Mouse (Mus musculus) lung, postnatal 4 days (tissue): ENCODE data around the gene Olfr378.

Experiments used
- DNase-seq, 2 experiments: peaks; one replicate each; pipeline ENCODE4 v3.0.0; 2021

The Olfr378 gene

GRCm38 (mm10) chr11:73428377-73428776 is at the start of gene Olfr378:
Olfr378 (minus strand) TSS chr11:73428477.
- no peak for DNase-seq

DNA sequence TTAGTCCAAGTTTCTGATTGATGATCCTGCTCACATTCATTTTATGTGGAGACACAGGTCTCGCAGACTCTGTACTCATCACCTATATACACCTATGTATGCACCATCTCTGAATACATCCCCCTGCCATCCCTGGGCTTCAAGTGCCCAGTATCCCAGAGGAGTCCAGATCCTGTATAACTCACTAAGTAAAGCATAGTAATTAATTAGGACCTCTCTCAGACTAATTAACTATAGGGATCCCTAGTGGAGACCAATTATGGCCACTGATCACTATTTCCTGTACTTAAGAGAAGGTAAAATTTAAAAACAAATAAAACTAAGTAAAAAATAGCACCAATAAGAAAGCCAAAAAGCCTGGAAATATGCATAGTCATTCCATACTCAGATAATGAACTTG is 29.1 kb upstream of the Olfr378 start, which contains the start of gene Olfr380:
TSS of gene Olfr380 (minus strand) at position 101 of the 400 bp plus-strand sequence.
- DNase-seq: no peak

DNA sequence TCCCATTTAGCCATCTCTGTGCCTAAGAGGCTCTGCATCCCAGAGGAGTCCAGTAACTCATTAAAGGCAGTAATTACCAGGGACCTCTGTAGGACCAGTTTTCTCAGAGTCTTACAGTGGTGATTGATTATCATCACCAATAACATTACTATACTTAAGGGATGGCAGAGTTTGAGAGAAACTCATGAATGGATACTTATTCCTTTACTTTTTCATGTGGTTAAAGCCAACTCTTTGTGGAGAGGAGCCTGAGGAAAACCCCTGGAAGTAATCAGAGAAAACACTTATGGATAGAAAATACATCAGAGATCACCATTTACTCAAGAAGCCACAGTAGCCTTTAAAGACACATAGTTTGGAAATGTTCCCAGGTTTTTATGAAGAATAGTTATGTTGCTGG is 28.8 kb downstream of the Olfr378 start, which contains the start of gene Olfr1:
TSS of gene Olfr1 (minus strand) at position 101 of the 400 bp plus-strand sequence.
- DNase-seq: no peak

- no peak for DNase-seq
These were observed 32.9 kb downstream of the Olfr378 start for GRCm38 (mm10) chr11:73395374-73395773.
